Mouse (Mus musculus): ENCODE data around the gene Acvrl1. TPM values are rescaled to one million over a fixed set of nuclear protein-coding genes. Genes with fewer than 3 reads are reported as not detected.
A peak's percentile ranks its signal among the peaks of the same experiment; 100 is the strongest.

Gene Acvrl1
- polyA plus RNA-seq, 1 experiment from 2014 or later: 4.2 TPM

- Histone ChIP-seq H3K27me3 (ENCODE audit: control insufficient read depth, insufficient read depth, low read length) (no peaks in the 10 kb centered on the region), H3K9me3 (ENCODE audit: control insufficient read depth, low read length) (peaks cover 4% of the 10 kb centered on the region; the same call in 1 of the 2 replicates), H3K36me3 (ENCODE audit: control insufficient read depth, insufficient read depth, low read length) (no peaks in the 10 kb centered on the region), H3K4me3 (ENCODE audit: low read depth, low read length) (no peak overlapping the region), H3K4me1 (ENCODE audit: control insufficient read depth, insufficient read depth, low read length) (peaks cover 2% of the 10 kb centered on the region; the same call in 1 of the 2 replicates), H3K4me2 (no peak overlapping the region), H3K27ac (ENCODE audit: low read depth, low read length) (no peak overlapping the region), H3K9ac (ENCODE audit: low read length) (no peak overlapping the region)
- no peak for DNase-seq (ENCODE audit: low spot score, missing footprints)
- ATAC-seq (ENCODE audit: low FRiP score): no peak
- 85% methylated on average over 7 of the region's 7 CpGs for WGBS
Observed at GRCm38 (mm10) chr15:101154700-101155616, 26.6 kb downstream of the Acvrl1 start.

DNA sequence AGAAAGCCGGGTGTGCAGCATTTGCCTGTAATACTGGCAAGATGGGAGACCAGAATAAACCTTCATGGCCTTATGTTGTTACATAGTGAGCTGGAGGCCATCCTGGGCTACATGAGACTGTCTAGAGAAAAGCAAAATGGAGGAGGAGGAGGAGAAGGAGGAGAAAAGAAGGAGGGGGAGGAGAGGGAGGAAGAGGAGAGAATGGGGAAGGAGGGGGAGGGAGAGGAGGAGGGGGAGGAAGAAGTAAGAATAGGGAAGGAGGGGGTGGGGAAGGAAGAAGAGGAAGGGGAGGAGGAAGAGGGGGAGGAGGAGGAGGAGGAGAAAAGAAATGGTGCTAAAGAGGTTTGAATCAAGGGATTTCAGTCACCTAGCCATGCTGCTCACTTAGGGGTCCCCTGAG is 31.8 kb downstream of the Acvrl1 start:
- Histone ChIP-seq H3K4me2 (no peak overlapping the region), H3K9me3 (ENCODE audit: control insufficient read depth, low read length) (peaks cover 4% of the 10 kb centered on the region; the same call in 1 of the 2 replicates), H3K9ac (ENCODE audit: low read length) (no peak overlapping the region), H3K4me1 (ENCODE audit: control insufficient read depth, insufficient read depth, low read length) (peaks cover 8% of the 10 kb centered on the region), H3K27me3 (ENCODE audit: control insufficient read depth, insufficient read depth, low read length) (no peaks in the 10 kb centered on the region), H3K36me3 (ENCODE audit: control insufficient read depth, insufficient read depth, low read length) (no peaks in the 10 kb centered on the region), H3K27ac (ENCODE audit: low read depth, low read length) (no peak overlapping the region; the same call in 1 of the 2 replicates), H3K4me3 (ENCODE audit: low read depth, low read length) (no peak overlapping the region)
- ATAC-seq (ENCODE audit: low FRiP score) (no peak; the same call in 1 of the 2 replicates), DNase-seq (ENCODE audit: low spot score, missing footprints) (no peak)
- 20% methylated on average over 1 of the region's 1 CpGs for WGBS

GRCm38 (mm10) chr15:101160591-101160990 is 32.3 kb downstream of the Acvrl1 start:
- Histone ChIP-seq H3K27me3 (ENCODE audit: control insufficient read depth, insufficient read depth, low read length) (no peaks in the 10 kb centered on the region), H3K36me3 (ENCODE audit: control insufficient read depth, insufficient read depth, low read length) (no peaks in the 10 kb centered on the region), H3K9ac (ENCODE audit: low read length) (no peak overlapping the region), H3K4me1 (ENCODE audit: control insufficient read depth, insufficient read depth, low read length) (peaks cover 8% of the 10 kb centered on the region), H3K4me3 (ENCODE audit: low read depth, low read length) (no peak overlapping the region), H3K9me3 (ENCODE audit: control insufficient read depth, low read length) (peaks cover 4% of the 10 kb centered on the region; the same call in 1 of the 2 replicates), H3K4me2 (no peak overlapping the region), H3K27ac (ENCODE audit: low read depth, low read length) (0 out of 2 replicates have a peak overlapping the region, but pooled peaks have one; percentile 30)
- ATAC-seq (ENCODE audit: low FRiP score) (peak; percentile 74), DNase-seq (ENCODE audit: low spot score, missing footprints) (no peak)
- WGBS: 24% methylated on average over 7 of the region's 7 CpGs

- no peak overlapping the region for H3K4me2 ChIP-seq
- H3K4me1 ChIP-seq (ENCODE audit: control insufficient read depth, insufficient read depth, low read length): peaks cover 8% of the 10 kb centered on the region
- ATAC-seq (ENCODE audit: low FRiP score) (no peak), DNase-seq (ENCODE audit: low spot score, missing footprints) (no peak)
- H3K27me3 ChIP-seq (ENCODE audit: control insufficient read depth, insufficient read depth, low read length): no peaks in the 10 kb centered on the region
- H3K36me3 ChIP-seq (ENCODE audit: control insufficient read depth, insufficient read depth, low read length): no peaks in the 10 kb centered on the region
- no peak overlapping the region for H3K27ac ChIP-seq (ENCODE audit: low read depth, low read length)
- H3K9me3 ChIP-seq (ENCODE audit: control insufficient read depth, low read length): peaks cover 4% of the 10 kb centered on the region; the same call in 1 of the 2 replicates
- no peak overlapping the region for H3K9ac ChIP-seq (ENCODE audit: low read length)
- WGBS: 83% methylated on average over 7 of the region's 7 CpGs
- H3K4me3 ChIP-seq (ENCODE audit: low read depth, low read length): no peak overlapping the region
Observed at GRCm38 (mm10) chr15:101161534-101161933, 33.2 kb downstream of the Acvrl1 start.

GRCm38 (mm10) chr15:101163056-101163458 is 34.7 kb downstream of the Acvrl1 start:
- Histone ChIP-seq H3K9ac (ENCODE audit: low read length) (no peak overlapping the region), H3K36me3 (ENCODE audit: control insufficient read depth, insufficient read depth, low read length) (no peaks in the 10 kb centered on the region), H3K9me3 (ENCODE audit: control insufficient read depth, low read length) (no peaks in the 10 kb centered on the region), H3K4me2 (no peak overlapping the region), H3K27ac (ENCODE audit: low read depth, low read length) (no peak overlapping the region), H3K4me3 (ENCODE audit: low read depth, low read length) (no peak overlapping the region), H3K27me3 (ENCODE audit: control insufficient read depth, insufficient read depth, low read length) (no peaks in the 10 kb centered on the region), H3K4me1 (ENCODE audit: control insufficient read depth, insufficient read depth, low read length) (peaks cover 8% of the 10 kb centered on the region)
- 44% methylated on average over 15 of the region's 15 CpGs for WGBS
- DNase-seq (ENCODE audit: low spot score, missing footprints) (peak; percentile 75), ATAC-seq (ENCODE audit: low FRiP score) (no peak)

DNA sequence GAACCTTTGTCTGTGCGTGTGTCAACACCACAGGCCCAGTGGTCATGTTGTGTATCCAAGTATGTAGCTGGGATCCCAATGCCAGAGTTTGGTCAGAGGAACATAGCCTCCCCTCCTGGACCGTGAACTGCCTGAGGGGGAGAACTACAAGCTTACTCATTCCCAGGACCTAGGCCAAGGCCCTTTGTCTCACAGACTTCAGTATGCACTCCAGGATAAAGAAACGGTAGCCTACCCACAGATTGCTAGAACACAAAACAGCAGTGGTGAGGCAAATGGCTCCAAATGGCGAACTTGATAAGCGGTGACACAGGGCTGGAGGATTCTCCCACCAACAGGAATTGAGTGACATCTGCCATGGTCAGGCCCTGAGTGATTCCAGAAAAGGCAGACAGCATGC is 35.5 kb downstream of the Acvrl1 start:
- Histone ChIP-seq H3K36me3 (ENCODE audit: control insufficient read depth, insufficient read depth, low read length) (no peaks in the 10 kb centered on the region), H3K27ac (ENCODE audit: low read depth, low read length) (no peak overlapping the region), H3K4me2 (no peak overlapping the region), H3K4me3 (ENCODE audit: low read depth, low read length) (no peak overlapping the region), H3K4me1 (ENCODE audit: control insufficient read depth, insufficient read depth, low read length) (peaks cover 8% of the 10 kb centered on the region), H3K9me3 (ENCODE audit: control insufficient read depth, low read length) (no peaks in the 10 kb centered on the region), H3K9ac (ENCODE audit: low read length) (no peak overlapping the region), H3K27me3 (ENCODE audit: control insufficient read depth, insufficient read depth, low read length) (no peaks in the 10 kb centered on the region)
- DNase-seq (ENCODE audit: low spot score, missing footprints) (no peak), ATAC-seq (ENCODE audit: low FRiP score) (no peak)
- WGBS: 74% methylated on average over 5 of the region's 5 CpGs

GRCm38 (mm10) chr15:101164291-101164690 is 36.0 kb downstream of the Acvrl1 start:
- Histone ChIP-seq H3K4me2 (no peak overlapping the region), H3K4me1 (ENCODE audit: control insufficient read depth, insufficient read depth, low read length) (peaks cover 8% of the 10 kb centered on the region), H3K9ac (ENCODE audit: low read length) (no peak overlapping the region), H3K9me3 (ENCODE audit: control insufficient read depth, low read length) (no peaks in the 10 kb centered on the region), H3K27ac (ENCODE audit: low read depth, low read length) (no peak overlapping the region), H3K36me3 (ENCODE audit: control insufficient read depth, insufficient read depth, low read length) (no peaks in the 10 kb centered on the region), H3K4me3 (ENCODE audit: low read depth, low read length) (no peak overlapping the region), H3K27me3 (ENCODE audit: control insufficient read depth, insufficient read depth, low read length) (no peaks in the 10 kb centered on the region)
- WGBS: 75% methylated on average over 5 of the region's 5 CpGs
- ATAC-seq (ENCODE audit: low FRiP score) (no peak), DNase-seq (ENCODE audit: low spot score, missing footprints) (no peak)

- ATAC-seq (ENCODE audit: low FRiP score) (no peak), DNase-seq (ENCODE audit: low spot score, missing footprints) (no peak)
- no peak overlapping the region for H3K27ac ChIP-seq (ENCODE audit: low read depth, low read length)
- H3K36me3 ChIP-seq (ENCODE audit: control insufficient read depth, insufficient read depth, low read length): no peaks in the 10 kb centered on the region
- H3K27me3 ChIP-seq (ENCODE audit: control insufficient read depth, insufficient read depth, low read length): no peaks in the 10 kb centered on the region
- H3K9me3 ChIP-seq (ENCODE audit: control insufficient read depth, low read length): no peaks in the 10 kb centered on the region
- no peak overlapping the region for H3K9ac ChIP-seq (ENCODE audit: low read length)
- no peak overlapping the region for H3K4me2 ChIP-seq
- H3K4me3 ChIP-seq (ENCODE audit: low read depth, low read length): no peak overlapping the region
- 77% methylated on average over 16 of the region's 16 CpGs for WGBS
- H3K4me1 ChIP-seq (ENCODE audit: control insufficient read depth, insufficient read depth, low read length): peaks cover under 1% of the 10 kb centered on the region
Observed at GRCm38 (mm10) chr15:101165658-101166437, 37.5 kb downstream of the Acvrl1 start.

GRCm38 (mm10) chr15:101167553-101167952 is 39.2 kb downstream of the Acvrl1 start:
- H3K4me1 ChIP-seq (ENCODE audit: control insufficient read depth, insufficient read depth, low read length): no peaks in the 10 kb centered on the region
- peaks cover 6% of the 10 kb centered on the region; the same call in 1 of the 2 replicates for H3K27me3 ChIP-seq (ENCODE audit: control insufficient read depth, insufficient read depth, low read length)
- H3K9me3 ChIP-seq (ENCODE audit: control insufficient read depth, low read length): no peaks in the 10 kb centered on the region
- H3K27ac ChIP-seq (ENCODE audit: low read depth, low read length): no peak overlapping the region
- WGBS: 84% methylated on average over 11 of the region's 11 CpGs
- no peak for DNase-seq (ENCODE audit: low spot score, missing footprints)
- H3K36me3 ChIP-seq (ENCODE audit: control insufficient read depth, insufficient read depth, low read length): no peaks in the 10 kb centered on the region
- H3K4me2 ChIP-seq: no peak overlapping the region
- no peak for ATAC-seq (ENCODE audit: low FRiP score)
- no peak overlapping the region for H3K4me3 ChIP-seq (ENCODE audit: low read depth, low read length)
- no peak overlapping the region for H3K9ac ChIP-seq (ENCODE audit: low read length)

Measured in midbrain, embryonic 11.5 days (tissue).